Mouse (Mus musculus) brain, embryonic 14.5 days (tissue): ENCODE data around the gene Dgkz. TPM values are rescaled to one million over a fixed set of nuclear protein-coding genes. Genes with fewer than 3 reads are reported as not detected.

Experiments
- DNase-seq: peaks from one replicate; pipeline ENCODE4 v3.0.0-alpha.2; 2011; ENCODE audit warnings: low read depth
- CTCF ChIP-seq: fragments of 200-500 bp; IDR thresholded peaks from 2 replicates; pipeline ENCODE4 v1.5.1; 2012; ENCODE audit warnings: inconsistent platforms, mild to moderate bottlenecking, moderate library complexity, borderline replicate concordance; ENCODE audit not compliant: insufficient read depth, insufficient read length; ENCODE audit errors: extremely low read depth
- POLR2A ChIP-seq: fragments of 200-500 bp; IDR thresholded peaks from 2 replicates; pipeline ENCODE4 v1.6.1; 2012; ENCODE audit warnings: mild to moderate bottlenecking, inconsistent platforms, borderline replicate concordance; ENCODE audit not compliant: poor library complexity, insufficient read depth, insufficient read length, severe bottlenecking; ENCODE audit errors: extremely low read depth
- polyA plus RNA-seq: library from polyadenylated mRNA; depleted of rRNA; stranded (reverse); fragments of >200 nt; gene quantifications from 2 replicates; pipeline ENCODE4 v1.2.3, GENCODE M21; 2012

Dgkz gene
- polyA plus RNA-seq, 1 experiment, result 102 TPM

DNA sequence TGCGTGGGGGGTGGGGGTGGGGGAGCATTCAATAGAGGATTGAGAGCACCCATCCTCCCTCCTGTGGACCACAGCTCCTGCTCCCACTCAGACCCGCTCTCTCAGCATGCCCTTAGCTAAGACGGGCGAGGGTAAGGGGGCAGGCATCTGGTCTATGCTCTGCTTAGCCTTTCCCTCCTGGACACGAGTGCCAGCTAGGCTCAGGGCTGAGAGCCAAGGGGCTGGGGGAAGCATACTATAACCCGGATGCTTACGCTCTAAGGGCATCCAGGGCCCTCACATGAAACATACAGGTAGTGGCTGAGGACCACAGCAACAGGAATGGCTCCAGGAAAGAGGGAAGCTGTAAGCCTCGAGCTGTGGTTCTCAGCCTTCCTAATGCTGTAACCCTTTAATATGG is 17.6 kb downstream of the Dgkz start:
- TF ChIP-seq POLR2A (no peak), CTCF (no peak)
- no peak for DNase-seq

DNA sequence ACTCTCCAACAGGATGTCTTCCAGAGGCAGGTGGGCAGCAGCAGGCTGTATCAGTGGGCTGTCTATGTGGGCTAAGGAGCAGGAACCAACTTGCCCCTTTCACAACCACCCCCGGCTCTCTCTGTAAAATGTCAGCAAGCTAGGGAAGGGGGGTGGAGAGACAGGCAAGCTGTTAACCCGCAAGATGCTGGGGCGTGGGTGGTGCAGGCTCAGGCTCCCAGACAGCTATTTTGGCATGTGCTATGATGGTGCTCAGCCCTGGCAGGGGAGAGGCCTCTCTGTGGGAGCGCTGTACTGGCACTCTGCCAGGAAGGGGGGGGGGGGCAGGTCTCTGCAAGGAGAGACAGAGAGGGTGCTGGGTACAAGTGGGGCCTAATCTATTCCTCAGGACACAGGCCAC is 18.6 kb downstream of the Dgkz start:
- peak; percentile 87 for DNase-seq
- TF ChIP-seq CTCF (no peak), POLR2A (no peak)

DNA sequence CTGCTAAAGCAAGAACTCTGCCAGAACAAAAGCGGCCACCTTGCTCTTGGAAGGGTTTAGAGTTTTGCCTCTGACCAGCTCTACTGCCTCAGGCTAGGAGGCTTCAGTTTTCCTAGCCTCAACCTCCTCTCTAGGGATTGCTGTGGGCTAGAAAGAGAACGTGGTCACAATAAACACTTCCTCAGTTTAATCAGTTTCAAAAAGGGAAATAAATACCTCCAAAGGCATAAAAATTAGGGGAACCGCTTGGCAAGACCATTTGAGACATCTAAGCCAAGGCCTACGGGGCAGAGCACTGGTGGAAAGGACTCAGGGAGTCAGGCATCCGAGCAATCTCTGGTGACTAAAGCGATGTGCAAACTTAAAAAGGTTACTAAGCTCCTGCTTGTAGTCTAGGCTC is 19.8 kb downstream of the Dgkz start:
- no peak for TF ChIP-seq CTCF
- TF ChIP-seq POLR2A, result no peak
- no peak for DNase-seq

DNA sequence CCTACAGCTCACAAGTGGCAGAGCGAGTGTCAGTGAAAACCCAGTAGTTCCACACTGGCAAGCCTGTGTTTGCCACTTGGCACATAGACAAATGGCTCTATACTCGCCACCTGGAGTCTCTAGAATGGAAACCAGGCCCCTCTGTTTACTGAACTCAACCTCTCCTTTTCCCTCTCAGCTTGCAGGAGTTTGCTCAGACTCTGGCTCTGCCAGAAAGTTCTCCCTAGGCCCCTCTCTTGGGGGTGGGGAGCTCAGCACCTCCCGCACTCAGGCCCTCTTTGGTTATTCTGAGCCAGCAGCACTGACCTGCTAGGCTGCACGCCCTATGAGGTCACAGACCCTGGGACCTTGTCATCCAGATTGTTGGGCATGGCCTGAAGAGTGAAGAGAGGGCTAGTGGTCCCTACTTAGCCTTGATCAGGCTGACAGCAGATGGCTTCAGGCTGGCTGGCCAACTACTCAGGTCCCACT is 20.5 kb downstream of the Dgkz start:
- peak; percentile 59 for DNase-seq
- TF ChIP-seq CTCF (no peak), POLR2A (no peak)

DNA sequence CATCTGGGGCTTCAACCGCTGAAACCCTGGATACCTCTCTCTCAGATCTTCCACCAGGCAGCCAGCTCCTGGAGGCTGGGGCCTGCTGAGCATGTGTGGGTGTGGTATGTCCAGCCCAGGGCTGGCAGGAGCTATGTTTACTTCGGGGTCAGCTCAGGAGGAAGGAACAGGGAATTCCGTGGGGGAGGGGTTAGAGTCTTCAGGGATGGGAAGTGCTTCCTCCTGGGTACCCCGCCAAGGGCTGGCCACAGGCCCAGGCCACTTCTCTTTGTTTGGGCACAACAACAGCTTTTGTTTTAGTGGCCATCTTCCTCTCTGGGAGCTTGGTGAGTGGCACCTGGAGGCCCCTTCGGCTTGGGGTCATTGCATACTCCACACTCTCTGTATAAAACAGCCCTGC is 21.8 kb downstream of the Dgkz start:
- DNase-seq, result no peak
- no peak for TF ChIP-seq POLR2A
- no peak for TF ChIP-seq CTCF

DNA sequence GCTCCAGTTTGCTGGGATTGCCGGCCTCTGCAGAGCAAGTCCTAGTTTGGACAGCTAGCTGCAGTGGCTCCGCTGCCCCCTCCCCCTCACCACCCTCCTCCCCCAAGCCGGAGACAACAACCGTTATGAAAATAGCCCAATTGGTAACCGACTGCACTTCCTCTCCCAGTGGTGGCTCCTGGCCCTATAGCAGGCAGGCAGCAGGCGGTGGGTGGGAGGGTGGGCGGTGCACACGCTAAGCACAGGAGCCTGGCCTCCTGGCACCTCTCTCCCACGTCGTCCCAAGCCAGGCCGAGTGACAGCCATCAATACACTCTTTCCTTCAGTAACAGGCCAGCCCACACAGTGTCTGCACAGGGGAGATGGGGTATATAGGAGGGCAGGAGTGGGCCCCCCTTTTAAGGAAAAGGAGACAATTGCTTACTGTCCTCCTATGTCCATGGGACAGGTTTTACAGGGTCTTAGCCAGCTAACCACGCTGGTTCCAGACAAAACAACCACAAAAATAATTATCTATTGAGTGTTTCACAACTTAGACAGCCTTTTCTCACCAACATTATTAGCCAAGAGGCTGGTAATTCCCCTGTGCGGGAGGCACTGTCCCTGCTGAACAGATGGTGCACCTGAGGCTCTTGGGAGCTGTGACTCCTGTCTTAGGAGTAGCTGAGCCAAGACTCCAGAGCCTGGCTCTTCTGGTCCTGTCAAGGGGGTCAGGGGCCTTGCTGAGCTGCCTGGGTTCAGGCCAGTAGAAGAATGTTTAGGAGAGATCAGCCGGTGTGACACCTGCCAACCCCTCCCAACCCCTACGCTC is 25.2 kb downstream of the Dgkz start:
- TF ChIP-seq POLR2A (no peak), CTCF (no peak)
- peak; percentile 86 for DNase-seq

DNA sequence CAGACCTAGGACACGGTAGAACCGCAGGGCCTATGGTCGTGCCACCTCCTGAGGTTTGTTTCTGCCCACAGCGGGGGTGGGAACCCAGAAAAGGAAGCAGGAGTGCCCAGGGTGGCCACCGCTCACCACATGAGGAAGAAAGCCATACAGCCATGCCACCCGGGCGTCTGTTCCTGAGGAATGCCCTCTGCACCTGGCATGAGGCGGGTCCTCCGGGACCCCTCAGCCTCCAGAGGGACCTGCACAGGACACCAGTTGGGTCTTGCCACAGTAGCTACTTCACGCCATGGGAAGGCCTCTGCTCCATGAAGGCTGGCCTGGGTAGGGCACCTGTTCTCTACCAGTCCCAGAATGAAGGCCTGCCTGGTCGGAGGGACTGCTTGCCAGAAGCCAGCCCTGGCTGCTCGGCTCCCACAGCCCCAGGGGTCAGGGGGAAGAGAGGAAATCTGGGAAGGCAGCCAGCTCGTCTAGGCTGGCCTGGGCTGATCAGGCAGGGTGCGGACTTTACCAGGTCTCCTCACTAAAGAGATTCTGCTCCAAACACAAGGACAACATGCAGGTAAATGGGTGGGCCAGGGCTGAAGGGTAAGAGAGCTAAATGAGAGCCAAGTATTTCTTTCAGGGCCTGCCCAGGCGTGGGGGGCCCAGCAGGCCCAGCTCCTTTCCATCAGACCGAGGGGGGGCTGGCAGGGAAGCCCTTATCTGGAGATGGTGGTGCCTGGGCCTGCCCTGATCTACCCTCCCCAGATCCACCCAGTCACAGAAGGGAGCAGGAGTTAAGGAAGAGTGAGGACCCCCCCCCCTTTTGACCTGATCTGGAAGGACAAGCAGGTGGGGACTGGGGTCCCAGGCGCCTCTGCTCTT is 26.0 kb downstream of the Dgkz start:
- TF ChIP-seq CTCF, result no peak
- TF ChIP-seq POLR2A, result no peak
- peak; percentile 76 for DNase-seq

DNA sequence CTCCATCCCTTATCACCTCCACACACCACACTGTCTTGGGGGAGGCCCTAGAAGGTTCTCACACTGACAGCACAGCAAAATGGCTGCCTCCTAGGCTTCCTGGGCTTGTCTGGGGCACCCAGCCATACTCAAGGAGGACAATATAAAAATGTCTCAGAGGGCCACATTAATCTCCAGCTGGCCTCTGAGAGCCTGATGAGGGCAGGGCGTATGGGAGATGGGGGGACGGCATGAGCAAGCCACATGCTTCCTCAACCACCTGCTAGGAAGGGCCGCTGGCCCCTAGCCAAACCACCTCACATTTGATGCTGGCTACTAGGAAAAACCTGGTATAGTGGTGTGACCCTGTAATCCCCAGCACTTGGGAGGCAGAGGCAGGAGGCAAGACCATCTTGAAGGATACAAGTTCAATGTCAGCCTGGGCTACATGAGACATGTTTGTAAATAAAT is 26.8 kb downstream of the Dgkz start:
- DNase-seq, result peak; percentile 18
- TF ChIP-seq POLR2A, result no peak
- no peak for TF ChIP-seq CTCF

DNA sequence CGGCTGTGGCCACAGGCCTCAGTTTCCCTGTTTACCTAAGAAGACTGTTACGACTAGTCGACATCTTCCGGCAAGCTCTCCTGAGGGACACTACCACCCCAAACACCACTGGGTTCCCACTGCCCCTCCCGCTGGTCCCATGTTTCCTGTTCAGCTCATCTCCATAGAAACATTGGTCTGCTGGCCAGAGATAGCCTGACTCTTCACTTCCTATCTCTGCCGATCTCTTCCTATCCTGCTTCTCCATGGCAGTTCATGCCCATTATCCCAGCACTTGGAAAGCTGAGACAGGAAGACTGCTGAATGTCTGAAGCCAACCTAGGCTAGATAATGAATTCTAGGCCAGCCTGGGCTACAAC is 27.5 kb downstream of the Dgkz start:
- DNase-seq, result no peak
- TF ChIP-seq POLR2A, result no peak
- no peak for TF ChIP-seq CTCF

DNA sequence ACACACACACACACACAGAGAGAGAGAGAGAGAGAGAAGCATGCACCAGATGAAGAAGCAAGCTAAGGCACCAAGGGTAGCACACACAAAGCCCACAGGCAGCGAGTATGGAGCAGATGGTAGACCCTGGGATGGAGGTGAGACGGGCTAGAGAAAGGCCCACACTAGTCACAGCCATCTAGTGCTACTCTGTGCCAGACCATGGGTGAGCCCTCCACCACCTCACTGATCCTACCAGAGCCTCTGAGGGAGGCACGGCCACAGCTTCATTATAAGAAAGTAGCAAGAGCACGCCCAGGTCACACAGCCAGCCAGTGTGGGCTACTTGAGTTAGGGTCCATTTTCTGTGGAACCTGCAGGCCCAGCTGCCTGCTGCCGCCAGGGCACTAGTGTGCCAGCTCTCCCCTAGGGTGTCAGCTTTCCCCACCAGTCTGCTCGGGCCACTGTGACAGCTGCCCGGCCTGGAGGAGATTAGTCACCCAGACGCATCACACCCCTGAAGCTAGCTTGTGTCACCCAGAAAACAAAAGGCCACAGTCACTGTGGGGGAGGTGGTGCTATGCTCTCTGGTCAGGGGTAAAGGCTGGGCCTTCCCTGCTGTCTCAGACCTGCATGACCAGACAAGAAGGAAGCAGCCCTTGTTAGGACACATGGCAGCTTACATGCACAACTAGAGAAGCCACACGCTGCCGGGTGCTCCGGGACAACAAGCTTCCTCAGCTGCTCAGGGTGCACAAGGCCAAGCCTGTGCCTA is 28.1 kb downstream of the Dgkz start:
- peak; percentile 57 for DNase-seq
- TF ChIP-seq CTCF, result no peak
- TF ChIP-seq POLR2A, result no peak

DNA sequence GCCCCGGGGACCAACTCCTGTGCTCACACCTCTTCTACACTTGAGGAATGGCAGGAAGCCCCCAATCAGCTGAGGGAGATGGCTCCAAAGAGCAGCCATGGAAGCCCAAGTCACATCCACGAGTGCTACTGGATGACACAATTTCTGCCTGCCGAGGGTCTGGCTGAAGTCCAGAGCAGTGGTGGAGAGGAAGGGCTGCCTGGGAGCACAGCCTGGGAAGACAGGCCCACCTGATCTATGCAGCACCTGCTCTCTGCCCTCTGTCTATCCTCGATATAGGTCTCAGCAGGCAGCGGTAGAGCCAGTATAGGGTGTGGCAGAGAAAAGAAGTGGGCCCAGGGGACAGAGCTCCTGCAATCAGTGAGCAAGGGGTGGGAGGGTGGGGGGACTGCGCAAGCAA is 28.8 kb downstream of the Dgkz start:
- DNase-seq, result peak; percentile 34
- no peak for TF ChIP-seq POLR2A
- TF ChIP-seq CTCF, result no peak
